7 mouse cellular contexts compared by ENCODE assay signal in genomic region chr19:12573266-12574011, GRCm38 (mm10). TPM values are rescaled to one million over a fixed set of nuclear protein-coding genes. Genes with fewer than 3 reads are reported as not detected.
A peak's percentile ranks its signal among the peaks of the same experiment; 100 is the strongest.
DNase-seq lines count a peak whose midpoint lies in the region; ATAC-seq lines count a peak whose summit lies in the region.

No protein-coding gene starts in this region.

- 0 out of 2 replicates have a peak, but pooled peaks cover 2% of the 10 kb centered on the region for H3K36me3 ChIP-seq in intestine, embryonic 16.5 days (ENCODE audit: control insufficient read depth, insufficient read depth, low read length)
- H3K36me3 ChIP-seq in midbrain, embryonic 11.5 days (ENCODE audit: control insufficient read depth, insufficient read depth, low read length) = no peaks in the 10 kb centered on the region

- ATAC-seq in intestine, embryonic 16.5 days = peak; percentile 99
- ATAC-seq in midbrain, embryonic 11.5 days (ENCODE audit: low FRiP score) = peak; percentile 100

- H3K4me1 ChIP-seq in intestine, embryonic 16.5 days (ENCODE audit: control insufficient read depth, insufficient read depth, low read length) = peaks cover 10% of the 10 kb centered on the region
- peaks cover 7% of the 10 kb centered on the region for H3K4me1 ChIP-seq in midbrain, embryonic 11.5 days (ENCODE audit: control insufficient read depth, insufficient read depth, low read length)

- intact Hi-C loops in left cerebral cortex, postnatal 4 days (cut with DNase I) = no loop called here

- peak overlapping the region; percentile 74 for H3K4me2 ChIP-seq in intestine, embryonic 16.5 days (ENCODE audit: low read depth, low read length)
- H3K4me2 ChIP-seq in midbrain, embryonic 11.5 days = peak overlapping the region; percentile 61

- DNase-seq in adrenal gland, adult 18-20 months (ENCODE audit: low spot score in 2 of 2) = peak; percentile 39 to 62
- peak; percentile 76 for DNase-seq in embryo, embryonic 9.5 days (ENCODE audit: extremely low spot score)
- peak; percentile 74 to 87 for DNase-seq in gastrocnemius, postnatal 4 days (ENCODE audit: low spot score in 2 of 2)
- peak; percentile 82 for DNase-seq in left cerebral cortex, postnatal 4 days
- peak; percentile 95 for DNase-seq in midbrain, embryonic 11.5 days (ENCODE audit: low spot score, missing footprints)
- peak; percentile 69 for DNase-seq in right cerebral cortex, postnatal 4 days

- H3K27me3 ChIP-seq in intestine, embryonic 16.5 days (replicated peaks; ENCODE audit: control insufficient read depth, insufficient read depth, low read length) = no peaks in the 10 kb centered on the region
- H3K27me3 ChIP-seq in midbrain, embryonic 11.5 days (ENCODE audit: control insufficient read depth, insufficient read depth, low read length) = no peaks in the 10 kb centered on the region

- peak overlapping the region; percentile 69 for H3K9ac ChIP-seq in intestine, embryonic 16.5 days (ENCODE audit: low read depth, low read length)
- peak overlapping the region; percentile 46 for H3K9ac ChIP-seq in midbrain, embryonic 11.5 days (ENCODE audit: low read length)

- 7% methylated on average over 14 of the region's 14 CpGs for WGBS in intestine, embryonic 16.5 days
- WGBS in midbrain, embryonic 11.5 days = 7% methylated on average over 14 of the region's 14 CpGs

- no peaks in the 10 kb centered on the region for H3K9me3 ChIP-seq in intestine, embryonic 16.5 days (ENCODE audit: control insufficient read depth, low read length)
- no peaks in the 10 kb centered on the region for H3K9me3 ChIP-seq in midbrain, embryonic 11.5 days (ENCODE audit: control insufficient read depth, low read length)

- H3K27ac ChIP-seq in intestine, embryonic 16.5 days (ENCODE audit: low read length) = peak overlapping the region; percentile 75
- H3K27ac ChIP-seq in midbrain, embryonic 11.5 days (ENCODE audit: low read depth, low read length) = no peak overlapping the region

- H3K4me3 ChIP-seq in intestine, embryonic 16.5 days (ENCODE audit: low read length) = peak overlapping the region; percentile 46
- H3K4me3 ChIP-seq in midbrain, embryonic 11.5 days (ENCODE audit: low read depth, low read length) = peak overlapping the region; percentile 33

RNA-seq across cellular contexts. Expression of gene Gm4952, which starts 26.3 kb away (rescaled TPM):
- total RNA-seq in adrenal gland, adult 18-20 months (2021) = not detected
- 1 to 10 TPM in 1 of 2 experiments, not detected in 1; 1.0 TPM for total RNA-seq in gastrocnemius, postnatal 4 days (2021)
- 0.10 and 0.17 TPM in 2 replicates for polyA plus RNA-seq in intestine, embryonic 16.5 days (2015; fragmentation: Nextera tagmentation; extraction: Ambion mirVana)
- total RNA-seq in left cerebral cortex, postnatal 4 days (2021) = under 1 TPM; 0.30 to 0.34 TPM
- polyA plus RNA-seq in midbrain, embryonic 11.5 days (2014; fragmentation: Nextera tagmentation; extraction: Ambion mirVana) = not detected in 2 replicates

RNA-seq across cellular contexts. Expression of gene Fam111a, which starts 27.9 kb away (rescaled TPM):
- 1 to 10 TPM; 3.2 to 4.8 TPM for total RNA-seq in adrenal gland, adult 18-20 months (2021)
- total RNA-seq in gastrocnemius, postnatal 4 days (2021) = 10 to 100 TPM; 21.3 to 21.5 TPM
- 16.2 and 16.3 TPM in 2 replicates for polyA plus RNA-seq in intestine, embryonic 16.5 days (2015; fragmentation: Nextera tagmentation; extraction: Ambion mirVana)
- 1 to 10 TPM; 6.3 to 7.6 TPM for total RNA-seq in left cerebral cortex, postnatal 4 days (2021)
- 27.4 and 31.1 TPM in 2 replicates for polyA plus RNA-seq in midbrain, embryonic 11.5 days (2014; fragmentation: Nextera tagmentation; extraction: Ambion mirVana)

RNA-seq across cellular contexts. Expression of gene Glyat, which starts 59.7 kb away (rescaled TPM):
- total RNA-seq in adrenal gland, adult 18-20 months (2021) = under 1 TPM in 1 of 2 experiments, not detected in 1; 0.17 TPM
- not detected for total RNA-seq in gastrocnemius, postnatal 4 days (2021)
- polyA plus RNA-seq in intestine, embryonic 16.5 days (2015; fragmentation: Nextera tagmentation; extraction: Ambion mirVana) = 0.62 and 0.64 TPM in 2 replicates
- not detected for total RNA-seq in left cerebral cortex, postnatal 4 days (2021)
- not detected in 2 replicates for polyA plus RNA-seq in midbrain, embryonic 11.5 days (2014; fragmentation: Nextera tagmentation; extraction: Ambion mirVana)
